Mouse (Mus musculus) MEL (cell line): ENCODE results near the gene Gm9745. TPM values are rescaled to one million over a fixed set of nuclear protein-coding genes. Genes with fewer than 3 reads are reported as not detected.
A peak's percentile ranks its signal among the peaks of the same experiment; 100 is the strongest.

Source experiments
- DNase-seq: peaks from one replicate; pipeline ENCODE4 v3.0.0; 2011; ENCODE audit warnings: low read depth, low spot score
- H3K27ac ChIP-seq: 2 replicates; pipeline ENCODE4 v1.5.1; 2012; ENCODE audit warnings: low read depth, mild to moderate bottlenecking, control low read depth, low read length, moderate library complexity; ENCODE audit not compliant: control insufficient read depth
- H3K27me3 ChIP-seq, 2 experiments: fragments of 150-350 bp in 1 of 2; sonication (generic) in 1 of 2; 2 replicates each; pipeline ENCODE4 v1.6.1; 2012; ENCODE audit warnings: low read length in 2 of 2, mild to moderate bottlenecking in 2 of 2, improper control_type of control experiment in 1 of 2, moderate library complexity in 1 of 2; ENCODE audit not compliant: insufficient read depth in 2 of 2, control insufficient read depth in 1 of 2
- H3K36me3 ChIP-seq, 2 experiments: 2 replicates each; pipeline ENCODE4 v1.6.1; 2012 to 2014; ENCODE audit warnings: low read length in 2 of 2, improper control_type of control experiment in 1 of 2, inconsistent platforms in 1 of 2, mild to moderate bottlenecking in 1 of 2; ENCODE audit not compliant: insufficient read depth in 2 of 2, control insufficient read depth in 1 of 2
- H3K4me1 ChIP-seq, 2 experiments: fragments of 150-350 bp in 1 of 2; sonication (generic) in 1 of 2; 2 replicates each; pipeline ENCODE4 v1.6.1; 2012; ENCODE audit warnings: low read length in 2 of 2, improper control_type of control experiment in 1 of 2, mild to moderate bottlenecking in 1 of 2; ENCODE audit not compliant: insufficient read depth in 2 of 2, control insufficient read depth in 1 of 2
- H3K4me3 ChIP-seq, 2 experiments: fragments of 150-350 bp in 1 of 2; sonication (generic) in 1 of 2; 2 replicates each; pipeline ENCODE4 v1.5.1; 2012; ENCODE audit warnings: low read depth in 2 of 2, low read length in 2 of 2, mild to moderate bottlenecking in 2 of 2, moderate library complexity in 2 of 2, control low read depth in 1 of 2, improper control_type of control experiment in 1 of 2; ENCODE audit not compliant: control insufficient read depth in 1 of 2, insufficient read depth in 1 of 2
- H3K79me2 ChIP-seq: 2 replicates; pipeline ENCODE4 v1.6.1; 2012; ENCODE audit warnings: mild to moderate bottlenecking, low read length, moderate library complexity; ENCODE audit not compliant: control insufficient read depth, poor library complexity, insufficient read depth
- H3K9ac ChIP-seq: 2 replicates; pipeline ENCODE4 v1.6.1; 2012; ENCODE audit warnings: low read depth, mild to moderate bottlenecking, control low read depth, low read length, moderate library complexity; ENCODE audit not compliant: control insufficient read depth, poor library complexity, severe bottlenecking
- H3K9me3 ChIP-seq: fragments of 150-350 bp; sonication (generic); replicated peaks from 2 replicates; pipeline ENCODE4 v1.6.1; 2012; ENCODE audit warnings: mild to moderate bottlenecking, low read length, improper control_type of control experiment, moderate library complexity; ENCODE audit not compliant: insufficient read depth
- BHLHE40 ChIP-seq: IDR thresholded peaks from 2 replicates; pipeline ENCODE4 v1.6.1; 2012; ENCODE audit warnings: low read depth, mild to moderate bottlenecking, inconsistent platforms, low read length, improper control_type of control experiment, borderline replicate concordance
- CHD1 ChIP-seq: IDR thresholded peaks from 2 replicates; pipeline ENCODE4 v1.6.1; 2012; ENCODE audit warnings: low read depth, mild to moderate bottlenecking, inconsistent platforms, low read length, improper control_type of control experiment
- CHD2 ChIP-seq: IDR thresholded peaks from 2 replicates; pipeline ENCODE4 v1.6.1; 2011; ENCODE audit warnings: low read length, improper control_type of control experiment
- CTCF ChIP-seq, 3 experiments: IDR thresholded peaks in 2 of 3; conservative IDR thresholded peaks in 1 of 3; 2 replicates each; pipeline ENCODE4 v1.5.1; 2011 to 2012; ENCODE audit warnings: low read length in 3 of 3, low read depth in 2 of 3, mild to moderate bottlenecking in 2 of 3, improper control_type of control experiment in 1 of 3, inconsistent platforms in 1 of 3, mixed read lengths in 1 of 3, moderate library complexity in 1 of 3; ENCODE audit not compliant: control insufficient read depth in 1 of 3, insufficient read depth in 1 of 3, poor library complexity in 1 of 3, severe bottlenecking in 1 of 3
- ELF1 ChIP-seq: IDR thresholded peaks from 2 replicates; pipeline ENCODE4 v1.6.1; 2014; ENCODE audit warnings: low read depth, mild to moderate bottlenecking, inconsistent platforms, low read length, improper control_type of control experiment, moderate library complexity
- EP300 ChIP-seq, 2 experiments: IDR thresholded peaks; 2 replicates each; pipeline ENCODE4 v1.6.1; 2011; ENCODE audit warnings: improper control_type of control experiment in 2 of 2, low read length in 2 of 2, low read depth in 1 of 2, mild to moderate bottlenecking in 1 of 2
- ETS1 ChIP-seq: IDR thresholded peaks from 2 replicates; pipeline ENCODE4 v1.6.1; 2012; ENCODE audit warnings: low read depth, mild to moderate bottlenecking, inconsistent platforms, low read length, improper control_type of control experiment, moderate library complexity
- GABPA ChIP-seq: IDR thresholded peaks from 2 replicates; pipeline ENCODE4 v1.6.1; 2012; ENCODE audit warnings: low read depth, mild to moderate bottlenecking, inconsistent platforms, low read length, improper control_type of control experiment, moderate library complexity
- GATA1 ChIP-seq: IDR thresholded peaks from 2 replicates; pipeline ENCODE4 v1.6.1; 2011; ENCODE audit warnings: low read depth, low read length, improper control_type of control experiment
- KAT2A ChIP-seq: conservative IDR thresholded peaks from 2 replicates; pipeline ENCODE4 v1.6.1; 2012; ENCODE audit warnings: low read depth, low read length, improper control_type of control experiment, inconsistent platforms
- MAFK ChIP-seq: IDR thresholded peaks from 2 replicates; pipeline ENCODE4 v1.6.1; 2011; ENCODE audit warnings: low read depth, mild to moderate bottlenecking, low read length, improper control_type of control experiment, borderline replicate concordance
- MEF2A ChIP-seq: IDR thresholded peaks from 2 replicates; pipeline ENCODE4 v1.6.1; 2014; ENCODE audit warnings: low read depth, mild to moderate bottlenecking, inconsistent platforms, low read length, improper control_type of control experiment; ENCODE audit not compliant: poor library complexity, insufficient replicate concordance, severe bottlenecking; ENCODE audit errors: extremely low read depth
- MXI1 ChIP-seq: IDR thresholded peaks from 2 replicates; pipeline ENCODE4 v1.6.1; 2011; ENCODE audit warnings: mild to moderate bottlenecking, low read depth, low read length, improper control_type of control experiment
- MYB ChIP-seq: IDR thresholded peaks from 2 replicates; pipeline ENCODE4 v1.6.1; 2011; ENCODE audit warnings: mild to moderate bottlenecking, low read depth, low read length, improper control_type of control experiment
- MYC ChIP-seq: IDR thresholded peaks from 2 replicates; pipeline ENCODE4 v1.6.1; 2011; ENCODE audit warnings: low read depth, mild to moderate bottlenecking, low read length, improper control_type of control experiment, moderate library complexity
- NRF1 ChIP-seq: IDR thresholded peaks from 2 replicates; pipeline ENCODE4 v1.6.1; 2014; ENCODE audit warnings: low read depth, mild to moderate bottlenecking, inconsistent platforms, low read length, improper control_type of control experiment, moderate library complexity; ENCODE audit not compliant: poor library complexity, insufficient read depth, severe bottlenecking
- POLR2A ChIP-seq, 2 experiments: IDR thresholded peaks; 2 replicates each; pipeline ENCODE4 v1.6.1; 2011 to 2012; ENCODE audit warnings: low read length in 2 of 2, mild to moderate bottlenecking in 2 of 2, control low read depth in 1 of 2, improper control_type of control experiment in 1 of 2, low read depth in 1 of 2, moderate library complexity in 1 of 2; ENCODE audit not compliant: control insufficient read depth in 1 of 2, insufficient read depth in 1 of 2, poor library complexity in 1 of 2
- POLR2AphosphoS5 ChIP-seq: IDR thresholded peaks from 2 replicates; pipeline ENCODE4 v1.6.1; 2012; ENCODE audit warnings: low read depth, borderline replicate concordance, mild to moderate bottlenecking, inconsistent platforms, low read length, moderate library complexity, mixed read lengths
- RAD21 ChIP-seq: IDR thresholded peaks from 2 replicates; pipeline ENCODE4 v1.6.1; 2011; ENCODE audit warnings: mild to moderate bottlenecking, low read depth, low read length, improper control_type of control experiment
- RCOR1 ChIP-seq: IDR thresholded peaks from 2 replicates; pipeline ENCODE4 v1.6.1; 2012; ENCODE audit warnings: low read depth, mild to moderate bottlenecking, inconsistent platforms, low read length, improper control_type of control experiment
- SIN3A ChIP-seq: IDR thresholded peaks from 2 replicates; pipeline ENCODE4 v1.6.1; 2012; ENCODE audit warnings: low read length, improper control_type of control experiment, inconsistent platforms
- SMC3 ChIP-seq: IDR thresholded peaks from 2 replicates; pipeline ENCODE4 v1.6.1; 2011; ENCODE audit warnings: low read depth, low read length, improper control_type of control experiment
- TAL1 ChIP-seq: IDR thresholded peaks from 2 replicates; pipeline ENCODE4 v1.6.1; 2012; ENCODE audit warnings: mild to moderate bottlenecking, inconsistent platforms, low read length, moderate library complexity, mixed read lengths
- TBP ChIP-seq: IDR thresholded peaks from 2 replicates; pipeline ENCODE4 v1.8.0; 2011; ENCODE audit warnings: low read depth, low read length, improper control_type of control experiment
- TCF12 ChIP-seq: IDR thresholded peaks from 2 replicates; pipeline ENCODE4 v1.6.1; 2014; ENCODE audit warnings: low read depth, mild to moderate bottlenecking, inconsistent platforms, low read length, improper control_type of control experiment, moderate library complexity
- USF1 ChIP-seq: IDR thresholded peaks from 2 replicates; pipeline ENCODE4 v1.6.1; 2014; ENCODE audit warnings: low read depth, mild to moderate bottlenecking, inconsistent platforms, low read length, improper control_type of control experiment, moderate library complexity
- ZC3H11A ChIP-seq: IDR thresholded peaks from 2 replicates; pipeline ENCODE4 v1.6.1; 2012; ENCODE audit warnings: low read depth, mild to moderate bottlenecking, inconsistent platforms, low read length, improper control_type of control experiment
- ZMIZ1 ChIP-seq: IDR thresholded peaks from 2 replicates; pipeline ENCODE4 v1.6.1; 2012; ENCODE audit warnings: low read depth, mild to moderate bottlenecking, inconsistent platforms, low read length, improper control_type of control experiment, moderate library complexity
- ZNF384 ChIP-seq: IDR thresholded peaks from 2 replicates; pipeline ENCODE4 v1.6.1; 2012; ENCODE audit warnings: low read depth, mild to moderate bottlenecking, inconsistent platforms, low read length, improper control_type of control experiment
- polyA plus RNA-seq, 2 experiments: library from polyadenylated mRNA; stranded (reverse) in 1 of 2; unstranded in 1 of 2; fragments of >175 nt in 1 of 2; fragments of >200 nt in 1 of 2; gene quantifications; 2 replicates each; pipeline versions ENCODE4 v1.2.1 to v1.2.4; 2012; ENCODE audit warnings: low replicate concordance in 2 of 2, low read depth in 1 of 2; ENCODE audit not compliant: insufficient read length in 2 of 2, insufficient read depth in 1 of 2, missing spikeins in 1 of 2
- total RNA-seq: library from RNA; depleted of rRNA; stranded (reverse); fragments of 300-350 nt; gene quantifications from 2 replicates; pipeline ENCODE4 v1.2.3, GENCODE M21; 2012

Gene Gm9745
- total and polyA plus RNA-seq, 3 experiments, result not detected

DNA sequence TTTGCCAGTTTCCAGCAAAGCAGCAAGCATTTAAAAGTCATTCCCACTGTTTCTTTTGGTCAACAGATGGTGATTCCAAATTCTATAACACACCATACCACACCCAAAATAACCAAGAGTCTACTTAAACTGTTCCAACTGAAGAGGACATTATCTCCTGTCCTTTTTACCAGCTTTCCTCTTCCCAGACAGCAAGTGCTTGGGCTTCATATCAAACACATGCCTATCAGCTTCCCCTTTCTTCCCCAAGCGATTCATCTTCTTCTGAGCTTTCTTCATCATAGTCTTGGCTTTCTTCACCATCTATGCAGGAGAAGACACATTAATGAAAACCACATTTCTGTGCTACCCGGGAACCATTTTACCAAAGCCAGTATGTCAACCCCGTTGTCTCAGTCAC is 24.9 kb upstream of the Gm9745 start:
- H3K27me3 ChIP-seq, result no peaks in the 10 kb centered on the region
- H3K9ac ChIP-seq, result no peak overlapping the region
- H3K9me3 ChIP-seq, result no peaks in the 10 kb centered on the region
- peak overlapping the region; percentile 51; the same call in 1 of the 2 replicates for H3K27ac ChIP-seq
- TF ChIP-seq TBP (no peak), MXI1 (no peak; the same call in 1 of the 2 replicates), ETS1 (no peak), RCOR1 (no peak), EP300 (IDR thresholded peaks at IDR 0.05; ENCODE audit: low read depth in 1 of 2, low read length in 2 of 2) (peak; percentile 52 to 55), TAL1 (0 out of 2 replicates have a peak, but pooled peaks have one; percentile 9), GABPA (no peak), SIN3A (no peak), ELF1 (no peak), GATA1 (peak; percentile 10; the same call in 1 of the 2 replicates), BHLHE40 (no peak), MYC (0 out of 2 replicates have a peak, but pooled peaks have one; percentile 39), POLR2A (IDR thresholded peaks at IDR 0.05; ENCODE audit: control insufficient read depth in 1 of 2, insufficient read depth in 1 of 2, low read depth in 1 of 2, low read length in 2 of 2, poor library complexity in 1 of 2) (no peak), ZC3H11A (no peak), ZMIZ1 (no peak), ZNF384 (no peak), CHD2 (no peak), POLR2AphosphoS5 (no peak), SMC3 (no peak), MEF2A (no peak), CTCF (IDR thresholded peaks at IDR 0.05 in 2 of 3, conservative IDR thresholded peaks at IDR 0.05 in 1 of 3; ENCODE audit: control insufficient read depth in 1 of 3, insufficient read depth in 1 of 3, low read depth in 2 of 3, low read length in 3 of 3, poor library complexity in 1 of 3, severe bottlenecking in 1 of 3) (no peak), USF1 (no peak), CHD1 (no peak), KAT2A (no peak), MAFK (no peak), NRF1 (no peak), RAD21 (no peak), TCF12 (no peak), MYB (no peak)
- TF ChIP-seq, all 39 proteins: peak for 4
- Histone ChIP-seq H3K79me2 (0 out of 2 replicates have a peak, but pooled peaks cover 1% of the 10 kb centered on the region), H3K4me3 (no peak overlapping the region), H3K36me3 (peaks cover 20 to 46% of the 10 kb centered on the region in 2 experiments), H3K4me1 (peaks cover 2 to 14% of the 10 kb centered on the region in 2 experiments)
- peak; percentile 64 for DNase-seq
